Comparison of ENCODE assay signal across 8 mouse cellular contexts in the genomic region with DNA sequence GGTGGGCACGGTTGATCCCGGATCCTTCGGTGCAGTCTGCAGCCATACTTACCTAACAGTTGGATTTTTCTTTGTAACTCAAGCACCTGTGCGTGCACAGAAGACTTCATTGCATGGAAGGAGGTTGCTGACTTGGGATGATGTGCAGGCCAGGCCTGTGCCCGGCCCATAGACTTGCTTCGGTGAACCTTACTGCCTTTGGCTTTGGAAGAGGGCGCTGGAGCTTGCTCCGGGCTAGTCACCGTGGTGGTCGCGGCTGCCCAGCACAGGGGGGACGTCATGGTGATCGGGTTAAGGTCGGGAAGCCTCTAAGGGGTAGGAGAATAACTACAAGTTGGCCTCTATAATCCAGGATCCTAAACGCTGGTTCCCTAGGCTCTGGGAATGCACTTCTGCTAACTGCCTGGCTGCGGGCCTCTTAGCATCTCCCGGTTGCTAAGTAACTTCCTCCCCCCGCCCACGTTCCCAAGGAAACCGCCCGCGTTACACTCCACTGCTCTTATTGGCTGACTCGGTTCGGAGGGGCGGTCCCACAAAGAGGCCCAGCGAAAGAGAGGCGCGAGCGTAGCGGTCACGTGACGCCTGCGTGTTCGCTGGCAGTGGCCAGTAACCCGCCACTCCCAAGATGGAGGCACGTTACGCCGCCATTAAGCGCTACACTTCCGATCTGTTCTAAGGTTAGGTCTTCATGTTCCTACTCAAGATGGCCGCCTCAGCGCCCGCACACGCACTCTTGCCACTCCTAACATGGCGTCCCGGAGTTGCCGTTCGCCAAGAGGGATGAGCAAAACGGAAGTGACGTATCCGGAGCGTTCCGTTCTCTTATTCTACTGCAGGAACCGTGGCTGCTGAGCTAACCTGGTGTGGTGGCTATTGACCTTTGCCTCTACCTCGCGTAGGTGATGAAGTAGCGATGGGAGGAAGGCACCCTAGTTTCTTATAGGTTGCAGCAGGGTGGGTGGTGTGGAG. TPM values are rescaled to one million over a fixed set of nuclear protein-coding genes. Genes with fewer than 3 reads are reported as not detected.
DNase-seq lines count a peak whose midpoint lies in the region; ATAC-seq and TF ChIP-seq lines count a peak whose summit lies in the region.

Ccdc151 (minus strand) TSS at position 441 of the 969 bp plus-strand sequence.
Prkcsh (plus strand) TSS at position 613 of the 969 bp plus-strand sequence.

- DNase-seq in A20 (ENCODE audit: low read depth, low spot score): peak; percentile 96
- peak; percentile 100 for DNase-seq in heart, adult 9 months (ENCODE audit: low spot score in 2 of 2)
- DNase-seq in monocyte, adult 2 months (ENCODE audit: low read depth in 1 of 2, low spot score in 2 of 2): peak; percentile 99 to 100
- DNase-seq in spleen, postnatal 36 days (ENCODE audit: low spot score in 2 of 2): peak; percentile 99 to 100

- 6% methylated on average over 57 of the region's 57 CpGs for WGBS in kidney, embryonic 14.5 days
- WGBS in limb, embryonic 15.5 days: 5% methylated on average over 57 of the region's 57 CpGs

- peak within 1 kb of the TSS; percentile 68 for H3K9ac ChIP-seq in kidney, embryonic 14.5 days (ENCODE audit: low read depth, low read length)
- peak within 1 kb of the TSS; percentile 38 for H3K9ac ChIP-seq in limb, embryonic 15.5 days

- H3K4me1 ChIP-seq in bone marrow macrophage, adult 2 months (ENCODE audit: control insufficient read depth, insufficient read depth, low read length): peaks cover 12% of the 10 kb centered on the region
- H3K4me1 ChIP-seq in embryonic fibroblast, embryonic 13.5 days (ENCODE audit: control insufficient read depth, insufficient read depth, low read length): peaks cover 3% of the 10 kb centered on the region; the same call in 1 of the 2 replicates
- H3K4me1 ChIP-seq in kidney, embryonic 14.5 days (ENCODE audit: control insufficient read depth, insufficient read depth, low read length): peaks cover 18% of the 10 kb centered on the region
- H3K4me1 ChIP-seq in limb, embryonic 15.5 days: peaks cover 26% of the 10 kb centered on the region

- peak within 1 kb of the TSS; percentile 87 for H3K4me3 ChIP-seq in bone marrow macrophage, adult 2 months (ENCODE audit: insufficient read depth, low read length)
- H3K4me3 ChIP-seq in embryonic fibroblast, embryonic 13.5 days (ENCODE audit: insufficient read depth, low read length): peak within 1 kb of the TSS; percentile 72
- peak within 1 kb of the TSS; percentile 74 for H3K4me3 ChIP-seq in kidney, embryonic 14.5 days (ENCODE audit: low read length)
- peak within 1 kb of the TSS; percentile 56 for H3K4me3 ChIP-seq in limb, embryonic 15.5 days

- TF ChIP-seq CTCF in bone marrow macrophage, adult 2 months (IDR thresholded peaks at IDR 0.05; ENCODE audit: low read depth, low read length): no peak
- no peak for TF ChIP-seq CTCF in embryonic fibroblast, embryonic 13.5 days (IDR thresholded peaks at IDR 0.05; ENCODE audit: borderline replicate concordance, insufficient read depth, low read length)

- H3K4me2 ChIP-seq in kidney, embryonic 14.5 days (replicated peaks; ENCODE audit: low read depth, low read length): peak within 1 kb of the TSS; percentile 62
- peak within 1 kb of the TSS; percentile 83 for H3K4me2 ChIP-seq in limb, embryonic 15.5 days

- H3K27me3 ChIP-seq in kidney, embryonic 14.5 days (ENCODE audit: control insufficient read depth, insufficient read depth, low read length): 0 out of 2 replicates have a peak, but pooled peaks cover 2% of the 10 kb centered on the region
- H3K27me3 ChIP-seq in limb, embryonic 15.5 days: no peaks in the 10 kb centered on the region

- H3K9me3 ChIP-seq in kidney, embryonic 14.5 days (ENCODE audit: control insufficient read depth, low read length): no peaks in the 10 kb centered on the region
- no peaks in the 10 kb centered on the region for H3K9me3 ChIP-seq in limb, embryonic 15.5 days

- H3K27ac ChIP-seq in bone marrow macrophage, adult 2 months (ENCODE audit: insufficient read depth, low read depth, low read length): peak within 1 kb of the TSS; percentile 63
- H3K27ac ChIP-seq in embryonic fibroblast, embryonic 13.5 days (ENCODE audit: insufficient read depth, low read length): peak within 1 kb of the TSS; percentile 7
- peak within 1 kb of the TSS; percentile 59; the same call in 1 of the 2 replicates for H3K27ac ChIP-seq in kidney, embryonic 14.5 days (ENCODE audit: low read depth, low read length)
- H3K27ac ChIP-seq in limb, embryonic 15.5 days: peak within 1 kb of the TSS; percentile 71

- ATAC-seq in kidney, embryonic 14.5 days (ENCODE audit: low FRiP score, low TSS enrichment): peak; percentile 99
- peak; percentile 99 for ATAC-seq in limb, embryonic 15.5 days (ENCODE audit: insufficient number of reproducible peaks, low FRiP score, low TSS enrichment, low read depth)

- H3K36me3 ChIP-seq in kidney, embryonic 14.5 days (ENCODE audit: control insufficient read depth, insufficient read depth, low read length): peaks cover 34% of the 10 kb centered on the region
- peaks cover 33% of the 10 kb centered on the region for H3K36me3 ChIP-seq in limb, embryonic 15.5 days

- TF ChIP-seq POLR2A in bone marrow macrophage, adult 2 months (IDR thresholded peaks at IDR 0.05; ENCODE audit: borderline replicate concordance, low read depth, low read length): no peak
- peak; percentile 96 for TF ChIP-seq POLR2A in embryonic fibroblast, embryonic 13.5 days (IDR thresholded peaks at IDR 0.05; ENCODE audit: low read depth, low read length)

RNA-seq across cellular contexts. Expression of gene Ccdc151, which starts in this region (rescaled TPM):
- polyA plus RNA-seq in bone marrow macrophage, adult 2 months (2012; ENCODE audit: insufficient read depth, insufficient read length, missing spikeins): 1.5 TPM in 1 of 2 replicates, not detected in the other
- 0.32 TPM in 1 of 2 replicates, not detected in the other for polyA plus RNA-seq in embryonic fibroblast, embryonic 13.5 days (2011; ENCODE audit: insufficient read length, low read depth, missing spikeins)
- polyA plus RNA-seq in kidney, embryonic 14.5 days (2014; fragmentation: Nextera tagmentation; extraction: Ambion mirVana): 1.8 and 2.3 TPM in 2 replicates
- 0.58 and 0.65 TPM in 2 replicates for polyA plus RNA-seq in limb, embryonic 15.5 days (2015; fragmentation: Nextera tagmentation; extraction: Ambion mirVana)

RNA-seq across cellular contexts. Expression of gene Prkcsh, which starts in this region (rescaled TPM):
- 64.1 and 65.9 TPM in 2 replicates for polyA plus RNA-seq in bone marrow macrophage, adult 2 months (2012; ENCODE audit: insufficient read depth, insufficient read length, missing spikeins)
- 144 and 153 TPM in 2 replicates for polyA plus RNA-seq in embryonic fibroblast, embryonic 13.5 days (2011; ENCODE audit: insufficient read length, low read depth, missing spikeins)
- 104 and 118 TPM in 2 replicates for polyA plus RNA-seq in kidney, embryonic 14.5 days (2014; fragmentation: Nextera tagmentation; extraction: Ambion mirVana)
- 111 and 117 TPM in 2 replicates for polyA plus RNA-seq in limb, embryonic 15.5 days (2015; fragmentation: Nextera tagmentation; extraction: Ambion mirVana)

Comparison
In these comparisons a context has a peak if more than half of its experiments do, and no peak if none do; other contexts are left out.
1. Peak in every context shown above with its lines: DNase-seq, ATAC-seq, H3K4me3 ChIP-seq and H3K27ac ChIP-seq.
2. H3K27ac ChIP-seq: peak in every context shown above with its lines; median percentile 71 in limb, embryonic 15.5 days; 63 in bone marrow macrophage, adult 2 months; 59 in kidney, embryonic 14.5 days; 7 in embryonic fibroblast, embryonic 13.5 days.